Mouse (Mus musculus): ENCODE results near the gene Aldh1a2.

GRCm38 (mm10) chr9:71278741-71279140 is 63.2 kb downstream of the Aldh1a2 start:
- no peak for TF ChIP-seq MAX (IDR thresholded peaks at IDR 0.05)
- TF ChIP-seq CTCF (IDR thresholded peaks at IDR 0.05; ENCODE audit: control insufficient read depth, insufficient read depth, insufficient read length), result no peak
- no peak for TF ChIP-seq USF1 (IDR thresholded peaks at IDR 0.05; ENCODE audit: low read depth)
- TF ChIP-seq MYOD1 (IDR thresholded peaks at IDR 0.05; ENCODE audit: control insufficient read depth, insufficient read length, low read depth), result no peak

Data from C2C12 (cell line).